Mouse (Mus musculus) left cerebral cortex, postnatal 36 days (tissue): ENCODE measurements around the gene Mthfsd. TPM values are rescaled to one million over a fixed set of nuclear protein-coding genes. Genes with fewer than 3 reads are reported as not detected.

Experiments
- DNase-seq, 2 experiments: peaks; one replicate each; pipeline ENCODE4 v3.0.0; 2021 to 2022; ENCODE audit warnings: low spot score in 2 of 2, mixed read lengths in 1 of 2
- intact Hi-C: fragments of 180-260 bp; cut with DNase I; formaldehyde crosslinking; loops from one replicate; pipeline ENCODE4 v1.15.1; 2025
- total RNA-seq, 2 experiments: library from RNA; stranded (reverse); gene quantifications; 2 replicates each; pipeline ENCODE4 v1.2.3; 2021

Gene Mthfsd
- total RNA-seq, 2 experiments from 2014 or later: 39.1 to 41.1 TPM

DNA sequence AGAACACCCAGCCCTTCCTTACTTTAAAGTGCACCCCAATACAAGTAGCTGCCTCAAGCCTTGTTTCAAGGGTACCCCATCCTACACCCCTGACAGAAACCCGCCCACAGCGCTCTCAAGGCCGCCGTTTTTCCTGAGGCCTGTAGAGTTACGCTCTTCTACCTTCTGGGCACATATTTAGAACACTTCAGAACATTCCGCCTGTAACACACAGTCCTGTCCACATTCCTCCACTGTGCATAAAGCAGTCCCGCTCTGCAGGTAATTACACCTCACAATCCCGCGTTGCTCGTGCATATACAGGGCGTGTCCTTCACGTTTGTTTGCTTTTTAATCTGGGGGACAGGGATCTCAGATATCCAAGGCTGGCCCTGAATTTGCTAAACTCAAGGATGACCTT, 28.2 kb downstream of the Mthfsd start:
- no peak for DNase-seq
- intact Hi-C loops: loop anchor here (5.0 kb wide), 3 partner anchors 37 to 193 kb away; partner anchors contain the start of gene Foxc2

DNA sequence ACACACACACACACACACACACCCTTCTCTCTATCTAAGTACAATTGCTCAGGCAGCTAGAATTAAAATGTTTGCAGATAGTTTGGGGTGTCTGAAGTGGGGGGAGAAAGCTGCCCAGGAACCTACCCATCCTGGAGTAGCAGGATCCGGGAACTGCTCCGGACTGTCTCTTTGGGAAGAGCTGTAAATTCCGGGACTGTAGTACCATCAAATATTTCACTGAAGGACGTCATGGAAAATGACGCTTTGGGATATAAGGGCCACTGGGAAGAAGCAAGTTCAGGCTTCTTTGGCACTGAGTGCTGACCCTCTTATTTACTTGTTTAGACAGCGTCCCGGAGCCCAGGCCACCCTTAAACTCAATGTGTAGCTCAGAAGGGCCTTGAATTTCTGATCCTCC, 29.0 kb downstream of the Mthfsd start:
- intact Hi-C loops: loop anchor here (5.0 kb wide), 1 partner anchor 38 kb away; the partner anchor contains the start of gene Foxc2
- no peak for DNase-seq

DNA sequence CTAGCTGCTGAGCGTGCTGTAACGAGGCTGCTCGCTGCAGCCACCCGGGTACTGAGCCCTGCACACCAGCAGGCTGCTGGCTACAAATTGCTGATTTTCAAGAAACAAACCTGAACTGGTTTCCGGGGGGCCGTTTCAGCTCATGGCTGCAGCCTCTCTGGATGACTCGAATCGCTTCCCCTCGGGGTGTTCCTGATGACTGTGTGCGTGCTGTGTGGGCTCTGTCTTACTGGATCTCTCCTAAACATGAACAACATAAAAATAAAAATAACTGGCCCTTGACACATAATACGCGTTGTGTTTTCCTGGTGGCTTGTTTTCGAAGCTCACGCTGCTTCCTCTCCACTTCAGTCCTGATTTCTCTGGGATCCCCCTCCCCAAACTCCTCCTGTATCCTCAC, 29.5 kb downstream of the Mthfsd start:
- DNase-seq: no peak
- intact Hi-C loops: loop anchor here (5.0 kb wide), 1 partner anchor 39 kb away; the partner anchor contains the start of gene Foxc2

DNA sequence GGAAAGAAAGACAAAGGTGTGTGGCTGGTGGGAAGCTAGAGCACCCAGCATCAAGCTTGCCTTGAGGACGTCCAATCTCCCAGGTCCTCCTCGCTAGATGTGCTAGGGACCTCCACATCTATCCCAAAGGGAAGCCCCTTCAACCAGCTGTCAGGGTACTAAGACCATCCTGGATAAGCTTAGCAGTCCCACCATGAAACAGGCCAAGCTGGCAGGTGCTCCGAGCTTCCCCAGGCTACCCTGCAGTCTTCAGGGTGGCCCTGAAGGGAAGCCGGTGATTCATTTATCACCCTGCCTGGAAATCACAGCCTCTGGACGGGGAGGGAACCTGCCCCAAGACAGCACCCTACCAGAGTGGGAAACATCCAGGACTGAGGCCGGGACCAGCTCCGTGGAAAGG, 31.6 kb downstream of the Mthfsd start:
- DNase-seq: no peak
- intact Hi-C loops: loop anchor here (5.0 kb wide), 1 partner anchor 41 kb away; the partner anchor contains the start of gene Foxc2

DNA sequence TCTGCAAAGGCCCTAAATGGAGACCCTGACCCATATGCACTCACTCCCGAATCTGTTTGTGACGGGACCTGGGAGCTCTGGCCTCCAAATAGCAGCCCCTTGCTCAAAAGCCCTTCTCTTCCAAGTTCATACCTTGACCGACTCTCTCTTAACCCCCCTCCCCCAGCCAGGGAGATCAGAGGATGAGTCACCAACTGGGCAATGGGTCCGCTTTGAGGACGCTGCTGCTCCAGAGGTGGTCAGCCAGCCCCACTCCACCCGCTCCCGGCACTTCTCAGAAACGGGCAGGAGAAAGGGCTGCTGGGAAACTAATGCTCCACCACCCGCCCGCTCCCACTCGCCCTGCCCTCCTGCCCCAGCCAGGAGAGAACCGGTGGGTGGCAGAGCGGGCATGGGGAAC, 32.3 kb downstream of the Mthfsd start:
- DNase-seq: no peak
- intact Hi-C loops: loop anchor here (5.0 kb wide), 1 partner anchor 41 kb away; the partner anchor contains the start of gene Foxc2

DNA sequence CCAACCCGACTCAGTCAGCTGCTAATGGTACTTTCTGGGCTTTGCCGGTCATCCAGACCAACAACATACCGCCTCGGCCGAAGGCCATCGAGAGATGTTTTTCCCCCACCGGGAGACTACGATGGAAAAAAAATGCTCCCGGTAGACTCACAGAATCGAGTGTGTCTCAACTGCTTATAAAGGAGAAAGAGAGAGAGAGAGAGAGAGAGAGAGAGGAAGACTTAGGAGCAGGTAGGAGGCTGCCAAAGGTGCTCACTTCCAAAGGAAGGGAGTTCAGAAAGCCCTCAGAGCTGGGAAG, 33.4 kb downstream of the Mthfsd start:
- intact Hi-C loops: loop anchor here (5.0 kb wide), 1 partner anchor 43 kb away; the partner anchor contains the start of gene Foxc2

DNA sequence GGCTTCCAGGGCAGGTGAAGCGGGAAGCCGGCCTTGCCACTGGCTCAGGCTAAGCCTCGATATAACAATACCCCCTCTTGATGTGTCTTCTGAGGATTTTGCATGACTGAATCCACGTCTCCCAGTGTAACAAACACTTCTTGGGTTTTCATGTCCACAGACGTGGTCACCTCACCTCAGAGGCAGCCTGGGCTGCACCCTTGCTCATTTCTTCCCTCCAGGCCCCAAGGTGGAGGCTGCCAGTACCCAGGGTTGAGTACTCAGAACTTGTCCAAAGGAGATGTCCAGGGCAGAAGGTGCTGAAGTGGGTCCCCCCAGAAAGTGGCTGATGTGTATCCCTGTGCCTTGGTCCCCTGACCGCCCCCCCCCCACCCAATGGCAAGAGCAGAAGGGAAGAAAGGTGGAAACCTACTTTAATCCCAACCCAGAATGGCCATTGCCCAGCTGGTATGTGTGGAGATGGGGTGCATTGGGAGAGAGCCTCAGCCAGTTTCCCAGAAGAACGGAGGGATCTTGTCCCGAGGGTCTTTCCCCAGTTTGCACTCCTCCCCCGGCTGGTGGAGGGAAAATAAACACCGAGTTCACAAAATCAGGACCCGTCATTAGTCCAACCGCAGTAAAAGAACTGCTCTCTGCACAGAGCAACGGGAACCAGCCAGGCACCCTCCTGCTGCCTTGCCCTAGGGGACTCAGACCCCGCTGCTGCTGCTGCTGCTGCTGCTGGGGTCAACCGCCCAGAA, 33.9 kb downstream of the Mthfsd start:
- intact Hi-C loops: no loop called here
- no peak for DNase-seq

More for the DNA sequence above, 33.4 kb downstream of the Mthfsd start:
- DNase-seq: no peak

DNA sequence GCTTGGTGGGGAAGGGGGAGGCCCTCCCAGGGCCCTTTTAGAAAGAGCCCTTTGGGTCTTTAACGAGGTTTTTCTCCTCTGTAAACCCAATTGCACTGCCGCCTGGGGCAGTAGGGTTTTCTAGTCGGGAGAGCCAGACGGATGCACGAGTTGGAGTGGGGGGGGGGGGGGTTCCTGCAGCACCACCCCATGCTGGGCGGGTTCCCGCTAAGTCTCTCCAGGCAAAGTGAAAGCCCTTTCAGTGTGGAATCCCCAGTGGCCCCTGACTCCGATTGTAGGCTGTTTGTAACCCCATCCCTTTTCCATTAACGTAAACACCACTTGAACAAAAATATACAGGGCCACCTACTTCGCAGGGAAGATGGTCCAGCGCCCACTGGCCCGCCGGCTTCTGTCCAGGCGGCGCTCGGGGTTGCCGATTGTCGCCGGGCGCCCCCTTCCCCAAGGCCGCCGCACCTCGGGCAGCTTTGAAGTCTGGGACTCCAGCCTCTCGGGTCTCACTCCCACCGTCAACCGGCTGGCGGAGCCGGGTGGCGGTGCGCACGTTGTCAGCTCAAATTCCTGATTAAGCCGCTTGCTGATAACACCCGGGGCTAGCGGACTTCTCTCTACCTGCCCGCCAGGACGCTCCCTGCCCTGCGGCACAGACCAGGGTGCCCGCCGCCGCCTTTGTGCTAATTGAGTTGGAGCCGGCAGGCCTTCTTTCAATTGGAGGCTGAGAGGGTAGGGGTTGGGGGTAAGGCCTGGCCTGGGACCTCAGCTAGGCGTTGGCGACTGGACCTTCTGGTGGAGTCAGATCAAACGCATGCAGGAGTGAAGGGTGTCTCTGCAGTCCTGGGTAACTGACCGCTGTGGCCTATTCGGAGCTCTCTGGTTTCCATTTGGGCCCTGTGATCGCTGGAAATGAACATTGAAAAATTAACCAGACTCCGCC, 34.8 kb downstream of the Mthfsd start:
- intact Hi-C loops: no loop called here
- DNase-seq: no peak

DNA sequence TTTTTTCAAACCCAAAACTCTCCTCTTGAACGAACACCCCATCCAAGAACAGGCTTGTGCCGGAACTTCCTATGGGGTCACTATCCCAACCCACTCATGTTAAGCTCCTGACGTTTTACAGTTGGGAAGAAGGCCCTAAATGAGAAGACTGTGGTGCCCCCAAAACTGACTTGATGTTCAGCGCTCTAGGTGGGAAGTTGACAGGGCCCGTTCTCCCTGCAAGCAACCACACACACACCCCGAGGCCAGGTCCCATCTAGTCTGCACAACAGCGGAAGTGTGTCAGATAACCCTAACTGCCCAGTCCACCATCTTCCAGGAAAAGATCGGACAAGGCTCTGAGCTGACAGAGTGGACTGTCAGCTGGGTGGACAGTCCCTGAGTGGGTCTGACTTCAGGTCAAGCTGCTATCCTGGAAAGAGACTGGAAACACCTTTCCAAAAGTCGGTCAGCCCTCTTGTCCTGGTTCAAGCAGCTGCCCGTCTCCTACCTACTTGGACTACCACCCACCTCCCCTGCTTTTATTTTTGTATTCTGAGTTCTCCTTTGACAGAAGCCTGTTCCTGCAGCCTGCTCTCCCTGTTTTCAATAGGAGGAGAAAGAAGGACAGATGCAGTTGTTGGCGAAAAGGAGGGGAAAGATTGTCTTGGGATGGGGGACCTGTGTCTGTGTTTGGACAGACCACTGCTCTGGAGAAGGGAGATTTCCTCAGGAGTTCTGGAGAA, 35.6 kb downstream of the Mthfsd start:
- no peak for DNase-seq
- intact Hi-C loops: no loop called here

DNA sequence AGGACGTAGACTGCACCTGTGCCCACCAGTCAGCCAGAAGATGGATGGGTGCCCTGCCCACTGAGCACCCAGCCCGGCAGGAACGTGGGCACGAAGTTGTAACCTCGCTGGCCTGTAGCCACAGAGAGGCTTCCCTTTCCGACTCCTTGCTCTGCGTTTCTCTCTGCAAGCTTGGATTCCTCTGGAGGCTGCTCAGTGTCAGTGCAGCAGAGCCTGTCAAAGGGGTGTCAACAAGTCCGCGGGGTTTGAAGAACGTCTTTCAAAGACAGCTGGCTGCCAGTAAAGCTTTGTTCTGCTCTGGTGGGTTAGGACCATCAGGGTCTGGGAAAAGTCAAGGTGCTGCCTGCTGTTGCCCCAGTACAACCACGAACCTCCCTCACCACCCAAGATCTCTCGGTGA, 36.7 kb downstream of the Mthfsd start:
- no peak for DNase-seq
- intact Hi-C loops: no loop called here

DNA sequence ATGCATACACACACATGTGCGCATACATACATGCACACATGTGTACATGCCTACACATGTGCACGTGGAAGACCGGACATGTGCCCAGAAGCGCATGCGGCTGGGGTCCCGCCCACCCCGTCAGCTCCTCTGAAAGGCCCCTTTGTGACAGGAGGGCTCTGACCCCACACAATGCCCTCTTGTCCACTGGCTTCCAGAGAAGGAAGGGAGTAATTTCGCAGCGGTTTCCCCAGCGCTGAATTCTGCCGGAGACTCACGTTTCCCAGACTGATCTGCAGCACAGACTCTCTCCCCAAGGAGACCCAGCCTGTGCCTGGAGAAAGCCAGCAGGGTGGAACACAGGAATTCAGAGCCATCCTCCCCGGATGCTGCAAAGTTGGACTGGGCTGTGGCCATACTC, 44.5 kb downstream of the Mthfsd start:
- intact Hi-C loops: no loop called here
- DNase-seq: no peak

DNA sequence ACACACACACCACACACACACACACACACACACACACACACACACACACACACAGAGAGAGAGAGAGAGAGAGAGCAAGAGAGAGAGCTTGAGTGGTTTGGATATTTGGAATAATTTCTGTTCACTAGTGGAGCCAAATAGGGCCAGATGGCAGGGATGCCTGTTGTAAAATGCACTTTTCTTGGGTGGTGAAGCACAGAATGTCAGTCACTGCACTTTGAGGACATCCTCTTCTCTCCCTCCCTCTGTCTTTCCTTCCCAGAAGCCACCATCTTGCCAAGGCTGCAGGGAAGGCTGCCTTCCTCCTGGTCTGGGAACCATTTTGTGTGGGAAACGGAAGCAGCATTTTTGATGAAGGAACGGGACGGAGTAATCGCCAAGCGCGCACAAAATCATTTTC, 45.7 kb downstream of the Mthfsd start:
- intact Hi-C loops: no loop called here
- DNase-seq: no peak

DNA sequence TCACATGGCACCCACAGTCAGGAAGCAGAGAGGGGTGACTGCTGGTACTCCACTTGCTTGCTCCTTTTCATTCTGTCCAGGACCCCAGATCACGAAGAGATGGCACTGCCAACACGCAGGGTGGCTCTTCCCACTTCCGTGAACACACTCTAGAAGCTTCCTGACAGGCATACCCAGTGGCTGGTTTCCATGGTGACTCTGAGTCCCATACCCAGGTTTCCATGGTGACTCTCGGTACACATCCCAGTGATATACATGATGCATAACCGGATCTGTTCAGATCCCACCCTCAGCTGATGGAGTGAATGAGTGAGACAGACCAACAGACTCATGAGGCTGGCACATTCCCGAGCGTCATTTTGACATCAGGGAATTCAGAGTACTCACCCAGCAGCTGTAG, 49.1 kb downstream of the Mthfsd start:
- DNase-seq: peak in 1 of 2 experiments; percentile 25
- intact Hi-C loops: no loop called here

DNA sequence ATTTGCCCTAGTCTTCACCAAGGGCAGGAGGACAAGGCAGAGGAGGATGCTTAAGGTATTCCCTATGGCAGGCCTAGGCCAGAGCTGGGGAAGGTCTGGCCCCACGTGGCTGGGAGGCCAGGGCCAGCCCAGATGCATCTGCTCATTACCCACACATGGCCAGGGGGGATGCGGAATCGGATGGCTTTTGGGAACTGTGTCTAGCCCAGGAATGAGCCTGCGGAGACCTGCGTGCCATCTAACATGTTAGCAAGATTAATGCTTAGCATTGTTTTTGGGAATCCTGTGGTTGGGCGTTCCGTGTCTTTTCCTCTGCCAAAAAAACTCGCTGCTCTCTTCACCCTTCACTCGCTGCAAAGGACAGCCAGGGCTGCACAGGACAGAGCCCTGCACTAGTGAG, 50.1 kb downstream of the Mthfsd start:
- intact Hi-C loops: no loop called here
- no peak for DNase-seq

DNA sequence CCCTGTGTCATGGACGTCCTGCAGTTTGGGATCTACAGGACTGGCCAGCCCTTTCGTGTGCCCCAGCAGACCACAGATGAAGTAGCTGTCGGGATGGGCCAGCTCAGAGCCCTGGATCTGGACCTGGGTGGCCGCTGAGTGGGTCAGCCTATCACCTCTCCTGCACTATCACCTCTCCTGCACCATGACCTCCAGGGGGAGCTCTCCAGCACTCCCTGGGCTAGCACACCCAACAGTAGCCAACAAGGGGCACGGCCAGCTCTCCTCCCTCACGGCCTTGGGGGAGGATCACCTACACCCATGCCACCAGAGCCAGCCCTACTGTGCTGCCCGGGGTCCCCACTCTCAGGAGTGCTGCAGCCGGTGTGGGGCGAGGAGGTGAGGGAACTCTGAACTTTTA, 60.8 kb downstream of the Mthfsd start:
- no peak for DNase-seq
- intact Hi-C loops: no loop called here

DNA sequence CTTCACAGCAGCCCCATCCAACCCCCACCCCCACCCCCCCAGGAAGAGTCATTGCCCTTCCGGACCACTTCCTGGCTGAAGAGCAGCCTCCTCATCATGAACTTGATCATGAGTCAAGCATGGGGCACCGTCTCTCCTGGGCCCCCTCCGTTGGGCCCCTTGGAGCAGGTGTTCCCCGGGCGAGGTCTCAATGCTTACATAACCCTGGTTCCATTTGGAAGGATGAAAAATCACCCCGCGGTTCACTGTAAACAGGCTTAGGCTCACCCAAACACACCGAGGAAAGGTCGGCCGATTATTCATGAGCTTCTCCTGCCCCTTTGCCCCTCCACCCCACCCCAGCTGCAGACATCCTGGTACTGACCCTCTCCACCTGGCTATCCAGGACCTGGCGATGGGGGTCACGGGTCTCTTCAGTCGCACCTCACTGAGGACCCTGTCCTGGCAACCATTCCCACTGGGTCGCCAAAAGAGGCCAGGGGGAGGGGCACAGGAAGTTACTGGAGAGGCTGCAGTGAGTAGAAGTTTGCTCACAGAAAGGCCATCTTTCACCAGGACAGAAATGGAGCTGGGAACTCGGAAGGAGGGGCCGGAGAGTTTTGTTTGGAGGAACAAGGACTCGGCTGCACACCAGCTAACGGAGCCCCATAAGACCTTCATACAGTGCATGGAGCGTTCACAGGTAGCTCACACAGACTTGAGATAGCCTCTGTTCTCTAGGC, 64.3 kb downstream of the Mthfsd start:
- intact Hi-C loops: no loop called here

More for the DNA sequence above, 64.3 kb downstream of the Mthfsd start:
- no peak for DNase-seq
